Mouse (Mus musculus): ENCODE measurements around the gene Cldn12.

DNA sequence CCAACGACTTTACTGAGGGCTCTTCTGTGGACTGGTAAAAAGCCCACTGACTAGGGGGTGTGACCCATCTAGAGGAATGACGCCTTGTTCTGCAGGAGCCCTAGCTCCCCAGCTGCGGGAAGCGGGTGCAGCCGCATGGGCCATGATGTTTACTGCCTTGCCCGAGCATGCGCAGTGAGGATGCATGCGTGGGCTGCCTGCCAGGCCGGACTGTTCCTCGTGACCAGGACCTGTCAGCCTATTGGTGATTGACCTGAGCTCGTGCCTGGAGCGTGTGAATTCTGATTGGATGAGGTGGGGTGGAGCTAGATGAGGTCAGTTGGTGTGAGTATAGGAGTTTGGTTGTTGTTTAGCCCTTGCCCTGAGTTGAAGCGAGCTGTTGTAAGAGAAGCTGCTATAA is 10.3 kb downstream of the Cldn12 start:
- no peak for TF ChIP-seq CTCF (IDR thresholded peaks at IDR 0.05; ENCODE audit: extremely low read depth, insufficient read depth, low read length)
- TF ChIP-seq POLR2A (IDR thresholded peaks at IDR 0.05; ENCODE audit: extremely low read depth, insufficient read depth, low read length) = no peak

Data from cortical plate, adult 2 months (tissue).